Mouse (Mus musculus) macrophage (primary cell): ENCODE measurements around the gene Gm10234. TPM values are rescaled to one million over a fixed set of nuclear protein-coding genes. Genes with fewer than 3 reads are reported as not detected.

ENCODE experiments used
- H3K27ac ChIP-seq: fragments of 350-480 bp; formaldehyde crosslinking; 2 replicates; pipeline ENCODE4 v1.9.0; 2021
- H3K36me3 ChIP-seq: fragments of 350-480 bp; formaldehyde crosslinking; 2 replicates; pipeline ENCODE4 v1.9.0; 2021; ENCODE audit errors: inconsistent target
- H3K4me3 ChIP-seq: fragments of 350-480 bp; formaldehyde crosslinking; 2 replicates; pipeline ENCODE4 v1.9.0; 2021; ENCODE audit errors: inconsistent target
- H3K79me2 ChIP-seq: fragments of 350-480 bp; formaldehyde crosslinking; 2 replicates; pipeline ENCODE4 v1.9.0; 2021; ENCODE audit errors: inconsistent target
- WGBS: methylation state at CpG from one replicate; pipeline ENCODE4 v1.1.7; 2026; ENCODE audit warnings: inconsistent platforms; ENCODE audit not compliant: missing documents; 5-methylcytosine and 5-hydroxymethylcytosine counted together
- polyA plus RNA-seq: library from polyadenylated mRNA; stranded (reverse); fragments of 250-400 nt; gene quantifications from 3 replicates; pipeline ENCODE4 v1.2.4, GENCODE M21; 2018; ENCODE audit warnings: inconsistent platforms
- total RNA-seq, 78 experiments: library from RNA; depleted of rRNA; stranded (reverse); fragments of 250-400 nt; gene quantifications; 1 replicate in 9 of 78; 2 replicates in 24 of 78; 3 replicates in 43 of 78; 4 replicates in 2 of 78; pipeline ENCODE4 v1.2.4; 2018; ENCODE audit warnings: inconsistent platforms in 56 of 78

The Gm10234 gene
- total RNA-seq (2018; cell fraction: chromatin; rRNA removed) = not detected
- total RNA-seq (2018; cell fraction: cytosol; rRNA removed) = not detected
- not detected for total RNA-seq (2018; cell fraction: nucleus; rRNA removed)
- polyA plus RNA-seq = not detected in 3 replicates

DNA sequence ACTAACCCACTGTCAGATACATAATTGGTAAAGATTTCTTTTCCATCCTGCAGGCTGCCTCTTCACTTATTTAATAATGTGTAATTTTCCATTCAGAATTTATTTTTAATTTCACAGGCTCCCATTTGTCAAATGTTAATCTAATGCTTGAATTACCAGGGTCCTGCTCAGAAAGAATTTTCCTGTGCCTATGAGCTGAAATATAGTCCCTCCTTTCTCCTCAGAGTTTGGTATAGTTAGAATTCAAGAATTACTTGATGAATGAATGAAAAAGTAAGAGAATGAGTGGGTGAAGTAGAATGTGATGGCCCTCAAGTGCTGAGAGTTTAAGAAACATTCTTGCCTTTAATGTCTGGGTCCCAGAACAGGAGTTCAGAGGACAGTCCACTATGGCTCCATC, at the start of gene Gm10234:
TSS of gene Gm10234 (plus strand) at position 301 of the 400 bp plus-strand sequence.
- Histone ChIP-seq H3K27ac (no peak within 1 kb of the TSS), H3K36me3 (no peaks in the 10 kb centered on the region), H3K79me2 (no peaks in the 10 kb centered on the region), H3K4me3 (no peak within 1 kb of the TSS)

GRCm38 (mm10) chr6:95277633-95278032, 44.3 kb upstream of the Gm10234 start:
- H3K36me3 ChIP-seq = no peaks in the 10 kb centered on the region
- H3K79me2 ChIP-seq = no peaks in the 10 kb centered on the region
- no peak overlapping the region for H3K4me3 ChIP-seq
- whole genome bisulfite sequencing = 100% methylated on average over 1 of the region's 1 CpGs
- no peak overlapping the region for H3K27ac ChIP-seq

GRCm38 (mm10) chr6:95296025-95296424, 25.9 kb upstream of the Gm10234 start:
- Histone ChIP-seq H3K27ac (no peak overlapping the region), H3K36me3 (no peaks in the 10 kb centered on the region), H3K79me2 (no peaks in the 10 kb centered on the region), H3K4me3 (no peak overlapping the region)
- WGBS = 85% methylated on average over 4 of the region's 4 CpGs

DNA sequence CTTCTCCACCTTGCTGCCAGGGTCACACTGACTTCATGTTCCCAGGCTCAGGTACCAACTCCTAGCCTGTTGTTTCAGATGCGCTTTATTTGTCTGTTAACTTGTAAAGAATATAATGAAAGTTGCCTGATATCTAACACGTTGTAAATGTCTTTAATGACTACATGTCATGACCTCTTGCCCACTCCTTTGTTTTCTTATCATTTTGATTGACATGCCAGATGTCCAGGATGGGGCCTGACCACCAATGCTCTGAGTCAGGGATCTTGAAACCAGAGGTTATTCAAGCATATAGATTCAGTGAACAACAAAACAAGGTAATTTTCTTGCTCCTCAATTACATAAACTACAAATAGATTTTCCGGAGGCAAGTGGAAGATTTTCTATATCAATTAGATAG, 23.5 kb upstream of the Gm10234 start:
- 77% methylated on average over 3 of the region's 3 CpGs for WGBS
- no peak overlapping the region for H3K27ac ChIP-seq
- H3K4me3 ChIP-seq = no peak overlapping the region
- H3K36me3 ChIP-seq = no peaks in the 10 kb centered on the region
- H3K79me2 ChIP-seq = no peaks in the 10 kb centered on the region

GRCm38 (mm10) chr6:95300658-95301057, 21.3 kb upstream of the Gm10234 start:
- Histone ChIP-seq H3K36me3 (no peaks in the 10 kb centered on the region), H3K27ac (no peak overlapping the region), H3K4me3 (no peak overlapping the region), H3K79me2 (no peaks in the 10 kb centered on the region)
- WGBS = 55% methylated on average over 2 of the region's 2 CpGs

GRCm38 (mm10) chr6:95331191-95331590, 9.3 kb downstream of the Gm10234 start:
- Histone ChIP-seq H3K27ac (no peak overlapping the region), H3K4me3 (no peak overlapping the region), H3K79me2 (no peaks in the 10 kb centered on the region), H3K36me3 (no peaks in the 10 kb centered on the region)
- WGBS = 95% methylated on average over 5 of the region's 5 CpGs

- H3K27ac ChIP-seq = no peak overlapping the region
- no peaks in the 10 kb centered on the region for H3K36me3 ChIP-seq
- no peak overlapping the region for H3K4me3 ChIP-seq
- no peaks in the 10 kb centered on the region for H3K79me2 ChIP-seq
- 2% methylated on average over 6 of the region's 6 CpGs for WGBS
These were observed 12.9 kb downstream of the Gm10234 start for GRCm38 (mm10) chr6:95334781-95335180.

- H3K4me3 ChIP-seq = no peak overlapping the region
- H3K36me3 ChIP-seq = no peaks in the 10 kb centered on the region
- H3K79me2 ChIP-seq = no peaks in the 10 kb centered on the region
- H3K27ac ChIP-seq = no peak overlapping the region
These were observed 27.5 kb downstream of the Gm10234 start for GRCm38 (mm10) chr6:95349378-95349777.

- Histone ChIP-seq H3K4me3 (no peak overlapping the region), H3K79me2 (no peaks in the 10 kb centered on the region), H3K36me3 (no peaks in the 10 kb centered on the region), H3K27ac (no peak overlapping the region)
- 91% methylated on average over 7 of the region's 7 CpGs for WGBS
These were observed 31.1 kb downstream of the Gm10234 start for GRCm38 (mm10) chr6:95353043-95353442.

DNA sequence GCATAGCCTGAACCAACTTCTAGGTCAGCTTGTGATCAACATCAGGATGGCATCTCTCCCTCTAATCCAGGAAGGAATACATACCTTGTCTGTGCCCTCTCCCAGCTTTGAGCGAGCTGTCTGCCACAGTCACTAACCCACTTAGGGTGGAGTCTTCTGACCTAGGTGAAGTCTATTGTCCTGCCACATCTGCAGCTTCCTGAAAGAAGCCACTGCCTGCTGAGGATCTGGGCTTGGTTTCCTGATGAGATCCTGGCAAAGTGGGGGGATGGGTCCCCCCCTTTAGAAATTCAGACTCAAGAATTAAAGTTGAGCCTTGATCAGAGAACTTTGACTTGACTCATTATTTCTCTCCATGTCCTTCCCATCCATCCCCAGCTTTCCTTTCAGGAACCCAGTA, 32.0 kb downstream of the Gm10234 start:
- H3K79me2 ChIP-seq = no peaks in the 10 kb centered on the region
- H3K27ac ChIP-seq = no peak overlapping the region
- H3K36me3 ChIP-seq = no peaks in the 10 kb centered on the region
- 100% methylated on average over 1 of the region's 1 CpGs for WGBS
- H3K4me3 ChIP-seq = no peak overlapping the region

GRCm38 (mm10) chr6:95360084-95360483, 38.2 kb downstream of the Gm10234 start:
- no peak overlapping the region for H3K27ac ChIP-seq
- H3K79me2 ChIP-seq = no peaks in the 10 kb centered on the region
- 88% methylated on average over 5 of the region's 5 CpGs for WGBS
- H3K4me3 ChIP-seq = no peak overlapping the region
- no peaks in the 10 kb centered on the region for H3K36me3 ChIP-seq

- no peak overlapping the region for H3K4me3 ChIP-seq
- 89% methylated on average over 5 of the region's 5 CpGs for WGBS
- H3K79me2 ChIP-seq = no peaks in the 10 kb centered on the region
- H3K36me3 ChIP-seq = no peaks in the 10 kb centered on the region
- no peak overlapping the region for H3K27ac ChIP-seq
These were observed 40.8 kb downstream of the Gm10234 start for GRCm38 (mm10) chr6:95362707-95363106.

- H3K36me3 ChIP-seq = no peaks in the 10 kb centered on the region
- no peak overlapping the region for H3K27ac ChIP-seq
- no peaks in the 10 kb centered on the region for H3K79me2 ChIP-seq
- 87% methylated on average over 4 of the region's 4 CpGs for WGBS
- H3K4me3 ChIP-seq = no peak overlapping the region
These were observed 49.9 kb downstream of the Gm10234 start for GRCm38 (mm10) chr6:95371811-95372210.

Other genes with a start within 250 kb of the Gm10234 start
- gene Kbtbd8, start 204.9 kb upstream of the Gm10234 start, polyA plus RNA-seq = 0.68 to 1.7 TPM (median 0.76 TPM) in 3 replicates